Mouse (Mus musculus) testis, adult 2 months (tissue): Measurements from ENCODE around the gene Txnl4b. TPM values are rescaled to one million over a fixed set of nuclear protein-coding genes. Genes with fewer than 3 reads are reported as not detected.

Experiments used
- H3K27ac ChIP-seq: fragments of 200-500 bp; 2 replicates; pipeline ENCODE4 v1.5.1; 2012; ENCODE audit warnings: low read depth, low read length; ENCODE audit not compliant: control insufficient read depth, insufficient read depth
- H3K27me3 ChIP-seq: fragments of 200-500 bp; 2 replicates; pipeline ENCODE4 v1.6.1; 2012; ENCODE audit warnings: mild to moderate bottlenecking, low read length, moderate library complexity; ENCODE audit not compliant: control insufficient read depth, insufficient read depth
- H3K36me3 ChIP-seq: fragments of 200-500 bp; 2 replicates; pipeline ENCODE4 v1.6.1; 2012; ENCODE audit warnings: mild to moderate bottlenecking, low read length; ENCODE audit not compliant: control insufficient read depth, insufficient read depth
- H3K4me1 ChIP-seq: fragments of 200-500 bp; 2 replicates; pipeline ENCODE4 v1.6.1; 2012; ENCODE audit warnings: low read length; ENCODE audit not compliant: control insufficient read depth, insufficient read depth
- H3K4me3 ChIP-seq: fragments of 200-500 bp; 2 replicates; pipeline ENCODE4 v1.5.1; 2012; ENCODE audit warnings: low read depth, mild to moderate bottlenecking, low read length, moderate library complexity, mixed read lengths; ENCODE audit not compliant: control insufficient read depth
- CTCF ChIP-seq: fragments of 200-500 bp; IDR thresholded peaks from 2 replicates; pipeline ENCODE4 v1.5.1; 2012; ENCODE audit warnings: low read depth, mild to moderate bottlenecking, inconsistent platforms, low read length, moderate library complexity; ENCODE audit not compliant: control insufficient read depth, insufficient read depth, insufficient replicate concordance
- POLR2A ChIP-seq: fragments of 200-500 bp; IDR thresholded peaks from 2 replicates; pipeline ENCODE4 v1.6.1; 2012; ENCODE audit warnings: low read depth, mild to moderate bottlenecking, inconsistent platforms, low read length, moderate library complexity; ENCODE audit not compliant: control insufficient read depth
- polyA plus RNA-seq: library from polyadenylated mRNA; depleted of rRNA; stranded (reverse); fragments of >200 nt; gene quantifications from 2 replicates; pipeline ENCODE4 v1.2.3, GENCODE M21; 2012

Txnl4b gene
- polyA plus RNA-seq, 1 experiment: 41.4 TPM

DNA sequence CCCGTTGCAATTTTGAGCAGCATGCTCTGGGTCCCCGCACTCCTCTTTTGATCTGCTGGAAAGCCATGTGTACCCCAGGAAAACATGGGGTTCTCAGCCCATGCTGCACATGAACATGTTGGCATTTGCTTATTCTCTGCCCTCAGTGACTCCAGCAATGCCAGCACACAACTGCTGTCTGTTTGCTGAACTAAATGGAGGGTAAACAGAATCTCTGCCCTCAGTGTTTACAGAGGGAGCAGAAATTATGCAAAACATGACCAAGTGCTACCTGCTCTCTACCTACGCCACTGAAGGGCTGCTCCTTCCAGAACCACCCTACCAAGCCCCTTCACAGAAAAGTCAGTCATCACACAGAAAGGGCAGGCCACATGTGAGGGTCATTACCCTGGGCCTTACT, 19.1 kb downstream of the Txnl4b start:
- Histone ChIP-seq H3K27ac (no peak overlapping the region), H3K4me1 (no peaks in the 10 kb centered on the region), H3K4me3 (no peak overlapping the region), H3K36me3 (no peaks in the 10 kb centered on the region), H3K27me3 (no peaks in the 10 kb centered on the region)
- TF ChIP-seq CTCF (no peak), POLR2A (no peak)

GRCm38 (mm10) chr8:109585652-109586051, 20.0 kb downstream of the Txnl4b start:
- Histone ChIP-seq H3K4me1 (no peaks in the 10 kb centered on the region), H3K4me3 (no peak overlapping the region), H3K27ac (no peak overlapping the region), H3K36me3 (no peaks in the 10 kb centered on the region), H3K27me3 (no peaks in the 10 kb centered on the region)
- TF ChIP-seq POLR2A (no peak), CTCF (no peak)

DNA sequence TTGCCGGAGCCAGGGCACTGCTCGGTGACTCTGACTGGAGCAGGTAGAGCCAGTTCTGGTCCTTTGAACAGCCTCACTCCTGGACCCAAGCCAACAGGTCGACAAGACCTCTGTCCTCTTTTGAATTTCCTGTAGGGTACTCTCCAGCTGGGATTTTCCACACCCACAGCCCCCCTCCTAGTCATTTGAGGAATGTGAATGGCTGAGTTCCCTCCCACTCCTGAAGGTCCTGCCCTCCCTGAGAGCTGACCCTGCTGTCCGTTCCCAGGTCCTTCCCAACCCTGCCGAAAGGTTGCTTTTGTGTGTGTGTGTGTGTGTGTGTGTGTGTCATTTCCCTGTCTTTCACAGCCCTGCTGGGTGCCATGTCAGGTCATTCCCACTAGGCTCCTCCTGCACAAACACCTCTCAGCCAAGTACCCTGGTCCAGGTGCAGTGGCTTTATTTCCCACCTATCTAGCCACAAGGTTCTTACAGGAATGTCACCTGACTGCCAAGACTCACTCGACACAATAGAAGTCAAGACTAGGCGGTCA, 21.3 kb downstream of the Txnl4b start:
- no peaks in the 10 kb centered on the region for H3K4me1 ChIP-seq
- H3K4me3 ChIP-seq: no peak overlapping the region
- no peaks in the 10 kb centered on the region for H3K36me3 ChIP-seq
- no peak overlapping the region for H3K27ac ChIP-seq
- no peaks in the 10 kb centered on the region for H3K27me3 ChIP-seq
- no peak for TF ChIP-seq POLR2A
- TF ChIP-seq CTCF: no peak

DNA sequence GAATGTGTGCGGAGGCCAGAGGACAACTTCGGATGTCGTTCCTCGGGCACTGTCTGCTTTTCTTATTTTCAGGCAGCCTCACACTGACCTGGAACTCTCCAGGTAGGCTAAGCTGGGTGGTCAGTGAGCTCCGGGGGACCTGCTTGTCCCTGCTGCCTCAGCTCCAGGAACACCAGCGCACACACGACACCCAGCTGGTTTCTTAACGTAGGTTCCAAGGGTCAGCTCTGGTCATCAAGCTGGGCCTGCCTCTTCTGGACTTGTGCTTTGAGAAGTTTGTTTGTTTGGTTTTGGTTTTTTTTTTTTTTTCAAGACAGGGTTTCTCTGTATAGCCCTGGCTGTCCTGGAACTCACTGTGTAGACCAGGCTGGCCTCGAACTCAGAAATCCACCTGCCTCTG, 25.2 kb downstream of the Txnl4b start:
- no peaks in the 10 kb centered on the region for H3K27me3 ChIP-seq
- no peaks in the 10 kb centered on the region for H3K4me1 ChIP-seq
- H3K36me3 ChIP-seq: peaks cover 3% of the 10 kb centered on the region; the same call in 1 of the 2 replicates
- no peak overlapping the region for H3K4me3 ChIP-seq
- no peak overlapping the region for H3K27ac ChIP-seq
- no peak for TF ChIP-seq CTCF
- no peak for TF ChIP-seq POLR2A

DNA sequence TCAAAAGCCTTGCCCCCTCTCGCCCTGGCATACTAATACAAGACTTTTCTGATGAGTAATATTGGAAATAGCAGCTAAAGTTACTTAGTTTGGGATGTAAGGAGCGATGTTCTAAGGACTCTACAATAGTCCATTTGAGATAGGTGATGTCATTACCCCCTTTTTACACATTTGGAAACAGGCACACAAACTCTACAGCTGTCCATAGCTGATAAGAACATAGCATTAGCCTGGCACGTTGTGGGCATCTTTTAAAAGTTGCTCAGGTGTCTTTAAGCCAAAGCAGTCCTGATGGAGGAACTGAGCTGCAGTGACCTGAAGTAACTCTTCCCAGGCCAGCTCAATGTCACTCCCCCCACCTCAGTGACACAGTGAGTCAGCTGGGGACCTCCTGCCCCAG, 25.7 kb downstream of the Txnl4b start:
- Histone ChIP-seq H3K36me3 (peaks cover 3% of the 10 kb centered on the region; the same call in 1 of the 2 replicates), H3K4me1 (no peaks in the 10 kb centered on the region), H3K4me3 (no peak overlapping the region), H3K27me3 (no peaks in the 10 kb centered on the region), H3K27ac (no peak overlapping the region)
- no peak for TF ChIP-seq POLR2A
- no peak for TF ChIP-seq CTCF

- H3K4me3 ChIP-seq: no peak overlapping the region
- no peak overlapping the region for H3K27ac ChIP-seq
- H3K4me1 ChIP-seq: no peaks in the 10 kb centered on the region
- H3K36me3 ChIP-seq: peaks cover 3% of the 10 kb centered on the region; the same call in 1 of the 2 replicates
- H3K27me3 ChIP-seq: no peaks in the 10 kb centered on the region
- TF ChIP-seq POLR2A: no peak
- no peak for TF ChIP-seq CTCF
These were observed 26.5 kb downstream of the Txnl4b start for GRCm38 (mm10) chr8:109592164-109592563.

GRCm38 (mm10) chr8:109593117-109593788, 27.6 kb downstream of the Txnl4b start:
- H3K27ac ChIP-seq: no peak overlapping the region
- no peak overlapping the region for H3K4me3 ChIP-seq
- no peaks in the 10 kb centered on the region for H3K4me1 ChIP-seq
- TF ChIP-seq CTCF (no peak), POLR2A (no peak)
- H3K27me3 ChIP-seq: no peaks in the 10 kb centered on the region
- peaks cover 3% of the 10 kb centered on the region; the same call in 1 of the 2 replicates for H3K36me3 ChIP-seq
